Comparison of ENCODE assay signal across 15 mouse cellular contexts in genomic region chr8:46149782-46150181, GRCm38 (mm10). TPM values are rescaled to one million over a fixed set of nuclear protein-coding genes. Genes with fewer than 3 reads are reported as not detected.
DNase-seq lines count a peak whose midpoint lies in the region; ATAC-seq and TF ChIP-seq lines count a peak whose summit lies in the region.
"Had no signal": no experiment of that assay in that cellular context is flagged by ENCODE, and none has a peak within 500 bp of the region (broad histone marks: within the 10 kb centered on the region; RNA-seq: fewer than 3 reads in every experiment).

No protein-coding gene starts in this region.

- no peaks in the 10 kb centered on the region for H3K36me3 ChIP-seq in kidney, postnatal 0 days (ENCODE audit: insufficient read depth, low read length)
- no peaks in the 10 kb centered on the region for H3K36me3 ChIP-seq in kidney, embryonic 15.5 days
- H3K36me3 ChIP-seq: embryonic facial prominence, embryonic 10.5 days; heart, embryonic 15.5 days had no signal

- H3K27ac ChIP-seq in kidney, postnatal 0 days, result no peak overlapping the region
- H3K27ac ChIP-seq in kidney, embryonic 15.5 days, result no peak overlapping the region
- H3K27ac ChIP-seq: embryonic facial prominence, embryonic 10.5 days; heart, embryonic 15.5 days had no signal

- H3K9me3 ChIP-seq in kidney, postnatal 0 days (replicated peaks; ENCODE audit: low read length), result no peaks in the 10 kb centered on the region
- no peaks in the 10 kb centered on the region for H3K9me3 ChIP-seq in kidney, embryonic 15.5 days (replicated peaks)
- H3K9me3 ChIP-seq: embryonic facial prominence, embryonic 10.5 days; heart, embryonic 15.5 days had no signal

- CTCF ChIA-PET in Patski (lab: Charles Lee), result no interaction called here

- peak; percentile 44 for TF ChIP-seq CTCF in kidney, postnatal 0 days (IDR thresholded peaks at IDR 0.05; ENCODE audit: low read depth)
- TF ChIP-seq CTCF in Patski (IDR thresholded peaks at IDR 0.05), result peak; percentile 51

- no peaks in the 10 kb centered on the region for H3K27me3 ChIP-seq in kidney, postnatal 0 days (ENCODE audit: insufficient read depth, low read length)
- peaks cover 14% of the 10 kb centered on the region; the same call in 1 of the 2 replicates for H3K27me3 ChIP-seq in kidney, embryonic 15.5 days
- H3K27me3 ChIP-seq in Patski, result no peaks in the 10 kb centered on the region

- 80% methylated on average over 9 of the region's 9 CpGs for WGBS in kidney, postnatal 0 days
- 76% methylated on average over 9 of the region's 9 CpGs for WGBS in kidney, embryonic 15.5 days

- DNase-seq in kidney, postnatal 0 days (ENCODE audit: low spot score), result no peak
- DNase-seq in thymus, postnatal 4 days, result peak; percentile 30
- DNase-seq in thymus, postnatal 25 days, result no peak
- no peak for DNase-seq in Patski (ENCODE audit: low read depth, low spot score)
- DNase-seq in spleen, adult 12 weeks (ENCODE audit: low spot score), result no peak
- no peak for DNase-seq in frontal cortex, postnatal 25 days (ENCODE audit: low spot score in 2 of 2)
- DNase-seq: cerebellum, adult 8-10 months; gastrocnemius, postnatal 25 days; kidney, adult 18-20 months; layer of hippocampus, adult 9-11 months; lung, postnatal 14 days; thymus, adult 18-20 months had no signal

- in situ Hi-C loops in Patski (cut with MboI; ENCODE audit: low pct_unique_long_range_greater_than_20kb), result no loop called here

- no peaks in the 10 kb centered on the region for H3K4me1 ChIP-seq in kidney, postnatal 0 days (replicated peaks; ENCODE audit: insufficient read depth, low read length)
- H3K4me1 ChIP-seq in kidney, embryonic 15.5 days, result peaks cover 19% of the 10 kb centered on the region

- no peak for ATAC-seq in kidney, postnatal 0 days (replicated peaks; ENCODE audit: low FRiP score, low read depth)
- ATAC-seq in kidney, embryonic 15.5 days (replicated peaks; ENCODE audit: low FRiP score), result no peak
- no peak for ATAC-seq in Patski

- H3K4me2 ChIP-seq in kidney, postnatal 0 days (ENCODE audit: low read length), result no peak overlapping the region
- H3K4me2 ChIP-seq in kidney, embryonic 15.5 days, result no peak overlapping the region
- H3K4me2 ChIP-seq: heart, embryonic 15.5 days had no signal

- H3K9ac ChIP-seq in kidney, postnatal 0 days (ENCODE audit: low read depth, low read length), result no peak overlapping the region
- no peak overlapping the region for H3K9ac ChIP-seq in kidney, embryonic 15.5 days
- H3K9ac ChIP-seq: heart, embryonic 15.5 days had no signal

- POLR2A ChIA-PET in Patski (lab: Charles Lee), result no interaction called here

- H3K4me3 ChIP-seq in kidney, postnatal 0 days (replicated peaks; ENCODE audit: low read depth, low read length), result no peak overlapping the region
- no peak overlapping the region for H3K4me3 ChIP-seq in kidney, embryonic 15.5 days (replicated peaks)
- H3K4me3 ChIP-seq: heart, embryonic 15.5 days had no signal

RNA-seq across cellular contexts. Expression of gene Cfap97, which starts 1.8 kb away (rescaled TPM):
- polyA plus RNA-seq in kidney, postnatal 0 days (2015; fragmentation: Nextera tagmentation; extraction: Ambion mirVana), result 34.7 and 37.4 TPM in 2 replicates
- 23.7 and 31.0 TPM in 2 replicates for polyA plus RNA-seq in kidney, embryonic 15.5 days (2015; fragmentation: Nextera tagmentation; extraction: Ambion mirVana)
- polyA plus RNA-seq in Patski (2021), result 22.0 TPM

RNA-seq across cellular contexts. Expression of gene Snx25, which starts 2.2 kb away (rescaled TPM):
- polyA plus RNA-seq in kidney, postnatal 0 days (2015; fragmentation: Nextera tagmentation; extraction: Ambion mirVana), result 5.4 and 6.3 TPM in 2 replicates
- 5.1 and 6.3 TPM in 2 replicates for polyA plus RNA-seq in kidney, embryonic 15.5 days (2015; fragmentation: Nextera tagmentation; extraction: Ambion mirVana)
- 38.3 TPM for polyA plus RNA-seq in Patski (2021)
